Mouse (Mus musculus): ENCODE data around the gene Nme6.
"Not testable (repeated sequence)": the region's sequence is repeated elsewhere in the genome, so short reads cannot be mapped to it uniquely, and the experiment has no call there.

Nme6 gene

GRCm38 (mm10) chr9:109832391-109833087 lies at the start of gene Nme6:
Gene Nme6 (plus strand): TSS chr9:109832749.
- peak; percentile 87 for DNase-seq (ENCODE audit: low read depth, low spot score)

GRCm38 (mm10) chr9:109790570-109790969 lies 42.0 kb upstream of the Nme6 start, which contains the start of gene Fbxw27:
Gene Fbxw27 (minus strand): TSS chr9:109790670.
- DNase-seq (ENCODE audit: low read depth, low spot score) = not testable (repeated sequence)

GRCm38 (mm10) chr9:109795221-109795620 lies 37.3 kb upstream of the Nme6 start:
- no peak for DNase-seq (ENCODE audit: low read depth, low spot score)

GRCm38 (mm10) chr9:109795811-109796210 lies 36.7 kb upstream of the Nme6 start:
- no peak for DNase-seq (ENCODE audit: low read depth, low spot score)

GRCm38 (mm10) chr9:109798051-109798450 lies 34.5 kb upstream of the Nme6 start:
- DNase-seq (ENCODE audit: low read depth, low spot score) = peak; percentile 65

GRCm38 (mm10) chr9:109805596-109805995 lies 27.0 kb upstream of the Nme6 start:
- not testable (repeated sequence) for DNase-seq (ENCODE audit: low read depth, low spot score)

GRCm38 (mm10) chr9:109806260-109806659 lies 26.3 kb upstream of the Nme6 start:
- DNase-seq (ENCODE audit: low read depth, low spot score) = no peak

GRCm38 (mm10) chr9:109806695-109807293 lies 25.8 kb upstream of the Nme6 start:
- DNase-seq (ENCODE audit: low read depth, low spot score) = no peak

- DNase-seq (ENCODE audit: low read depth, low spot score) = no peak
Observed at GRCm38 (mm10) chr9:109807898-109808297, 24.7 kb upstream of the Nme6 start.

GRCm38 (mm10) chr9:109811980-109812379 lies 20.6 kb upstream of the Nme6 start, which contains the start of gene Spink8:
Gene Spink8 (plus strand): TSS chr9:109812280.
- no peak for DNase-seq (ENCODE audit: low read depth, low spot score)

- no peak for DNase-seq (ENCODE audit: low read depth, low spot score)
Observed at GRCm38 (mm10) chr9:109813424-109813823, 19.1 kb upstream of the Nme6 start.

GRCm38 (mm10) chr9:109816341-109816740 lies 16.2 kb upstream of the Nme6 start:
- DNase-seq (ENCODE audit: low read depth, low spot score) = no peak

GRCm38 (mm10) chr9:109825739-109826138 lies 6.8 kb upstream of the Nme6 start:
- DNase-seq (ENCODE audit: low read depth, low spot score) = no peak

GRCm38 (mm10) chr9:109826181-109826580 lies 6.4 kb upstream of the Nme6 start:
- DNase-seq (ENCODE audit: low read depth, low spot score) = no peak

GRCm38 (mm10) chr9:109833088-109833412 lies 501 bp downstream of the Nme6 start:
- DNase-seq (ENCODE audit: low read depth, low spot score) = no peak

GRCm38 (mm10) chr9:109849312-109849758 lies 16.8 kb downstream of the Nme6 start, which contains the start of gene Camp:
Gene Camp (minus strand): TSS chr9:109849617.
- no peak for DNase-seq (ENCODE audit: low read depth, low spot score)

GRCm38 (mm10) chr9:109850099-109850498 lies 17.6 kb downstream of the Nme6 start:
- no peak for DNase-seq (ENCODE audit: low read depth, low spot score)

- no peak for DNase-seq (ENCODE audit: low read depth, low spot score)
Observed at GRCm38 (mm10) chr9:109854341-109854740, 21.8 kb downstream of the Nme6 start.

- DNase-seq (ENCODE audit: low read depth, low spot score) = no peak
Observed at GRCm38 (mm10) chr9:109855947-109856346, 23.4 kb downstream of the Nme6 start.

GRCm38 (mm10) chr9:109862397-109863044 lies 30.0 kb downstream of the Nme6 start:
- DNase-seq (ENCODE audit: low read depth, low spot score) = peak; percentile 83

- DNase-seq (ENCODE audit: low read depth, low spot score) = no peak
Observed at GRCm38 (mm10) chr9:109863085-109863484, 30.5 kb downstream of the Nme6 start.

- no peak for DNase-seq (ENCODE audit: low read depth, low spot score)
Observed at GRCm38 (mm10) chr9:109866218-109866617, 33.7 kb downstream of the Nme6 start.

Data from ES-CJ7 (cell line).